Mouse (Mus musculus) forebrain, embryonic 16.5 days (tissue): ENCODE results near the gene Snx10. TPM values are rescaled to one million over a fixed set of nuclear protein-coding genes. Genes with fewer than 3 reads are reported as not detected.

Source experiments
- ATAC-seq: fragments of 200-750 bp; cut with Nextera tagmentation; 2 replicates; pipeline ENCODE4 v1.8.0; 2017; ENCODE audit warnings: mild to moderate bottlenecking, moderate library complexity
- H3K27ac ChIP-seq: fragments of 300-500 bp; sonication (generic); 2 replicates; pipeline ENCODE4 v1.5.1; 2014; ENCODE audit warnings: low read length, control low read depth
- H3K27me3 ChIP-seq: fragments of 300-500 bp; sonication (generic); replicated peaks from 2 replicates; pipeline ENCODE4 v1.6.1; 2014; ENCODE audit warnings: low read length; ENCODE audit not compliant: control insufficient read depth, insufficient read depth
- H3K36me3 ChIP-seq: fragments of 300-500 bp; sonication (generic); 2 replicates; pipeline ENCODE4 v1.6.1; 2014; ENCODE audit not compliant: control insufficient read depth, insufficient read depth
- H3K4me1 ChIP-seq: fragments of 300-500 bp; sonication (generic); replicated peaks from 2 replicates; pipeline ENCODE4 v1.6.1; 2014; ENCODE audit warnings: low read length; ENCODE audit not compliant: control insufficient read depth, insufficient read depth
- H3K4me2 ChIP-seq: fragments of 300-500 bp; sonication (generic); 2 replicates; pipeline ENCODE4 v1.6.1; 2014; ENCODE audit warnings: mild to moderate bottlenecking, low read length, control low read depth
- H3K4me3 ChIP-seq: fragments of 300-500 bp; sonication (generic); replicated peaks from 2 replicates; pipeline ENCODE4 v1.5.1; 2014; ENCODE audit warnings: mild to moderate bottlenecking, low read length, control low read depth
- H3K9ac ChIP-seq: fragments of 300-500 bp; sonication (generic); replicated peaks from 2 replicates; pipeline ENCODE4 v1.6.1; 2014; ENCODE audit warnings: low read depth, low read length, control low read depth
- H3K9me3 ChIP-seq: fragments of 300-500 bp; sonication (generic); 2 replicates; pipeline ENCODE4 v1.6.1; 2016; ENCODE audit warnings: low read length; ENCODE audit not compliant: control insufficient read depth
- WGBS: fragments of 180-500 bp; shearing (Covaris S2); extraction: QIAGEN DNeasy Blood & Tissue Kit; methylation state at CpG from one replicate; pipeline ENCODE4 v1.1.7; 2014; 5-methylcytosine and 5-hydroxymethylcytosine counted together
- polyA plus RNA-seq: library from polyadenylated mRNA; unstranded; fragments of >200 nt; fragmentation: Nextera tagmentation; extraction: Ambion mirVana; gene quantifications from 2 replicates; pipeline ENCODE4 v1.2.1, GENCODE M21; 2015

The Snx10 gene
- polyA plus RNA-seq, 1 experiment from 2014 or later = 61.6 TPM

DNA sequence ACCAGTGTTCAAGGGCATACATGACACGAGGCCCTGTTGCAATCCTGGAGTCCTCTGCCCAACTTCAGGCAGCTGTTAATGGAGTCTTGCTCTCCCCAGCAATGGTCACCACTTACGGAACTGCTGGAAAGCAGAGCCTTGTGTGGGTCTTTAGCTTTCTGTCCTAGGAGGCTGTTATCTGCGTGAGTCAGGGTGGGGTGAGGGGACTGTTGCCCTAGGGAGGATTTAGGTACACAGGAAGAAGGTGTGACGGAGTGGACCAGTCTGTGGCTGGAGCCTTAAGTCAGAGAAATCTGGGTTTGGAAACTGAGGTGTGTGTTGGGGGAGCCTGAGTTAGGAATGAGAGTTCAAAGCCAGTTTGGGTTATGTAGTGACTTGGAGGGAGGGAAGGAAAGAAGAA is 49.4 kb downstream of the Snx10 start:
- H3K4me3 ChIP-seq = no peak overlapping the region
- no peak overlapping the region for H3K27ac ChIP-seq
- H3K4me1 ChIP-seq = no peaks in the 10 kb centered on the region
- no peaks in the 10 kb centered on the region for H3K9me3 ChIP-seq
- no peak for ATAC-seq
- H3K9ac ChIP-seq = no peak overlapping the region
- 89% methylated on average over 4 of the region's 4 CpGs for WGBS
- no peak overlapping the region for H3K4me2 ChIP-seq
- no peaks in the 10 kb centered on the region for H3K36me3 ChIP-seq
- H3K27me3 ChIP-seq = no peaks in the 10 kb centered on the region

DNA sequence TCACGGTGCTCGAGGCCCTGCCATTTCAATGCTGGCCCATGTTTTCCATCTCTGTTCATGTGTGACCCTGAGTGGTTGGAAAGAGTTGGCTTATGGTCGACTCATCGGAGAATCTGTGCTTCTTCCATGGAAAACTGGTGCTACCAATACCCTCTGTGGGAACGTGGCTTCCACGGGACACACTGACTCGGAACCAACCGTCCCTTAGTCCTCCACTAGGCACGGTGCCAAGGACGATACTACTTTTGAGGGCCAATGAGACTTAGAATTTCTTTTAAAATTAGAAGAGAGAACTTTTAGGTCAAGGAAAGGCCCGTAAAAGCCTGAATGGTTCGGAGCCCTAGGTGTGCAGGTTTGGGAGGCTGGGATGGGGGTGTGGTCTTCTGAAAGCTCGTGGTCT is 50.4 kb downstream of the Snx10 start:
- no peak overlapping the region for H3K27ac ChIP-seq
- H3K36me3 ChIP-seq = no peaks in the 10 kb centered on the region
- no peak overlapping the region for H3K9ac ChIP-seq
- H3K27me3 ChIP-seq = no peaks in the 10 kb centered on the region
- no peak overlapping the region for H3K4me2 ChIP-seq
- H3K4me1 ChIP-seq = no peaks in the 10 kb centered on the region
- 90% methylated on average over 13 of the region's 13 CpGs for WGBS
- no peak for ATAC-seq
- H3K9me3 ChIP-seq = no peaks in the 10 kb centered on the region
- H3K4me3 ChIP-seq = no peak overlapping the region

DNA sequence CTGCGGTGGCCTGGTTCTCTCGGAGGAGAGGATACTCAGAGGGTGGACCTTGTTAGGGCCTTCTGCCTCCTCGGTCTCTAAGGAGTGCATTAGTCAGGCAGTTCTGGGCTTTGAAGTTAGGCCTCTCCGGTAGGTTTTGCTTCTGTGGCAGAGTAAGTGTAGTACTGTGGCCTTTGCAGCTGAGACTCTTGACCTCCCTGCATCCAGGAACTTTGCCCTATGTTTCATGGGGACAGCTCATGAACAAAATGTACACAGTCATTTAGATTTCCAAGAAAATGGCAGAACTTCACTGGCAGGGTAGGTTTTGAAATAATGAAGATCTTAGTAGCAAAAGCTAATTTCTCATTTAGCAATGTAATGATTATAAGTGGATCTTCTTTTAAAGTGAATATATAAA is 54.7 kb downstream of the Snx10 start:
- ATAC-seq = no peak
- Histone ChIP-seq H3K4me2 (no peak overlapping the region), H3K4me1 (no peaks in the 10 kb centered on the region), H3K27me3 (no peaks in the 10 kb centered on the region), H3K36me3 (no peaks in the 10 kb centered on the region), H3K9ac (no peak overlapping the region), H3K27ac (no peak overlapping the region), H3K9me3 (no peaks in the 10 kb centered on the region), H3K4me3 (no peak overlapping the region)
- WGBS = 90% methylated on average over 4 of the region's 4 CpGs

DNA sequence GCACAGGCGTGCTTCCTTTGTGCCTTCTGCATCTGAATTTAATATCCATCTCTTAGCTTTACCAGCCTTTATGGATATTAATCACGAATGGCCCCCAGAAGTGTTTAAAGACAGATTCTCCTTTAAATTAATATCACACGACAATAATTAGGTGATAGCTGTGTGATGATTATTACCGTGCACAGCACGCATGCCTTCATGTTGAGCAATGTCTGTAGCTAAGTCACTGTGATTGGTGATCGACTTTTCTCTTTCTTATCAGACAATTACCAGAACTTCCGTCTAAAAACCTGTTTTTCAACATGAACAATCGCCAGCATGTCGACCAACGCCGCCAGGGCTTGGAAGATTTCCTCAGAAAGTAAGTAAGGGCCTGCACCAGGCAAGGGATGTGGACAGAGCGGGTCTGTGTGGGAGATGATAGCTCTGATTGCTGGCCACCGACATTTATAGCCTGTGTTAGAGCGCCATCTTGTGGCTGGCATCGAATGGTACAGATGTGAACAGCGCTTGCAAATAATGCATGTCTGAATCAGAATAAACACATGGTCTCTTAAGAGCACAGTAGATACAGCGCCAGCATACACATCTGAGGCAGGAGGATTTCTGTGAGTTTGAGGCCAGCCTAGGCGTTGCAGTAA is 56.5 kb downstream of the Snx10 start:
- no peaks in the 10 kb centered on the region for H3K36me3 ChIP-seq
- no peak overlapping the region for H3K9ac ChIP-seq
- no peaks in the 10 kb centered on the region for H3K27me3 ChIP-seq
- H3K4me1 ChIP-seq = no peaks in the 10 kb centered on the region
- no peaks in the 10 kb centered on the region for H3K9me3 ChIP-seq
- H3K4me2 ChIP-seq = no peak overlapping the region
- WGBS = 31% methylated on average over 18 of the region's 18 CpGs
- no peak overlapping the region for H3K4me3 ChIP-seq
- ATAC-seq = peak; percentile 91
- no peak overlapping the region for H3K27ac ChIP-seq

DNA sequence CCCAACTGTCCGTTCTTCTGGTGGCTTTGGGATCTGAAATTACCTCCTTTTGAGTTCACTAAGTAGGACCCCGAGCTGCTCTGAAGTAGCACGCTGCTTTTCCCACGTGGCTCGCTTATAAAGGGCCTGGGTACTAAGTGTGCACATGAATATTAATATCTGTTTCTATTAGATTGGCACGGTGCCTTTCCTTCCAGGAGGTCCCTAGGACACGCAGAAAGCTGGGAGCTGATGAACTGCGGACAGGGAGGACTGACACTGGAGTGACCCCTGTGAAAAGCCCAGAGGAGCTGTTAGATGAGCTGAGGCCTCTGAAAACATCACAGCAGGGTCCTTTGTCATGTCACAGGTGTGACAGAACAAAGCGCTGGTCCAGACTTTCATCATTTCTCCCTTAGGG is 57.7 kb downstream of the Snx10 start:
- Histone ChIP-seq H3K4me3 (no peak overlapping the region), H3K4me1 (peaks cover 3% of the 10 kb centered on the region; the same call in 1 of the 2 replicates), H3K27ac (no peak overlapping the region), H3K9me3 (no peaks in the 10 kb centered on the region), H3K27me3 (no peaks in the 10 kb centered on the region), H3K9ac (no peak overlapping the region), H3K4me2 (no peak overlapping the region), H3K36me3 (no peaks in the 10 kb centered on the region)
- ATAC-seq = no peak
- WGBS = 74% methylated on average over 9 of the region's 9 CpGs

DNA sequence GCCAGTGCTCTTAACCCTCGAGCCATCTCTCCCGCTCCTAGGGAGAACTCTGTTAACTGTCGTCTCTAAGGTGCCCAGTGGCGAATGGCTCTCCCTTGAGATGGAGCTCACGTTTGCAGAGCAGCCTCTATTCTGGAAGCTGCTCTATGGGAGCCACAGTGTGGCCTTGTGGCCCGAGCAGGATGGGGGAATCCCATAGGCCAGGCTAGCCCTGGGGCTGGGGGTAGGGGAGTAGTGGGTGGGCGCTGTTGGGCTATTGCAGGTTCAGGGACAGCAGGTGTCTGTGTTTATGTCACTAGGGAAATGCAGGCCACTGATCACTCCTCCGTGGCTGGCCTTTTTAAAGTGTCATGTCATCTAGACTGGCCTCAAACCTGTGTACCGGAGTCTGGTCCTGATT is 58.4 kb downstream of the Snx10 start:
- ATAC-seq = no peak
- no peak overlapping the region for H3K4me3 ChIP-seq
- H3K9ac ChIP-seq = no peak overlapping the region
- no peak overlapping the region for H3K4me2 ChIP-seq
- no peaks in the 10 kb centered on the region for H3K36me3 ChIP-seq
- peaks cover 3% of the 10 kb centered on the region; the same call in 1 of the 2 replicates for H3K4me1 ChIP-seq
- H3K27me3 ChIP-seq = no peaks in the 10 kb centered on the region
- H3K27ac ChIP-seq = no peak overlapping the region
- whole genome bisulfite sequencing = 87% methylated on average over 9 of the region's 9 CpGs
- no peaks in the 10 kb centered on the region for H3K9me3 ChIP-seq

DNA sequence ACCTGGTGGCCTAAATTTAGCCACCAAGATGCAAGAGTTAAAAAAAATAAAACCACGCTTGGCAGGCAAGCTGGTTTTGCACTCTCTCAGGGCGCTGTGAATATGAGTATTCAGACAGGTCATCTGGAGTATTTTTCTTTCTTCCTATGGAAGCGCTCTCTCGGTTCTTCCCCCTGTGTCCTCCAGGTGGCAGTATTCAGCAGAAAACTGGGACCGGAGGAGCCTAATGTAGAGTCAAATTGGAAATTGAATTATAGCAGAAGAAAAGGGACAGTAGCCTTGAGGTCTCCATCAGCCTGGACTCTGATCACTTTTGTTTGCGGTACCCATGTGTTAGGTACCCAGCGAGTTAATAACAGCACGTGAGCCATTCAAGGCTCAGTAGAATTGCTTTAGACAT is 62.3 kb downstream of the Snx10 start:
- Histone ChIP-seq H3K4me1 (peaks cover 6% of the 10 kb centered on the region), H3K4me2 (no peak overlapping the region), H3K9me3 (no peaks in the 10 kb centered on the region), H3K27me3 (no peaks in the 10 kb centered on the region), H3K4me3 (no peak overlapping the region), H3K27ac (no peak overlapping the region), H3K36me3 (no peaks in the 10 kb centered on the region), H3K9ac (no peak overlapping the region)
- WGBS = 29% methylated on average over 8 of the region's 8 CpGs
- ATAC-seq = peak; percentile 58

DNA sequence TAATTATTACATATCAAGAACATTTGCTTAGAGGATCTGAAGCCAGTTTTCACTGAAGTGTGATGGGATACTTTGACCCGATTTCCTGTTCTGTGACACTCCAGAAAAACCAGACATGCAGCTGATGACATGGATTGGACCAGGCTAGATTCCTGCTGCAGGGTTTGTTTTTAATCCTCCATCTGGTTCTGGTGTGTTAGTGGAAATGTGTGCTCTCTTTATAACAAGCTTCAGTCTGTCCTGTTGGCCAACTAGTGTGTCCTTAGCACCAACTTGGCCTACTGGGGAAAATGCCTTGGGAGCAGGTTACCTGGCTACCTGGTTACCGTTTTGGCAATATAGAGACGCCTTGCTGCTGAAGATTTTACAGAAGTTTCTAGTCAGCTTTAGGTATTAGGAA is 63.6 kb downstream of the Snx10 start:
- ATAC-seq = no peak
- H3K36me3 ChIP-seq = no peaks in the 10 kb centered on the region
- no peak overlapping the region for H3K4me3 ChIP-seq
- H3K27ac ChIP-seq = no peak overlapping the region
- H3K27me3 ChIP-seq = no peaks in the 10 kb centered on the region
- no peaks in the 10 kb centered on the region for H3K9me3 ChIP-seq
- H3K4me2 ChIP-seq = no peak overlapping the region
- WGBS = 94% methylated on average over 3 of the region's 3 CpGs
- H3K4me1 ChIP-seq = peaks cover 6% of the 10 kb centered on the region
- no peak overlapping the region for H3K9ac ChIP-seq

DNA sequence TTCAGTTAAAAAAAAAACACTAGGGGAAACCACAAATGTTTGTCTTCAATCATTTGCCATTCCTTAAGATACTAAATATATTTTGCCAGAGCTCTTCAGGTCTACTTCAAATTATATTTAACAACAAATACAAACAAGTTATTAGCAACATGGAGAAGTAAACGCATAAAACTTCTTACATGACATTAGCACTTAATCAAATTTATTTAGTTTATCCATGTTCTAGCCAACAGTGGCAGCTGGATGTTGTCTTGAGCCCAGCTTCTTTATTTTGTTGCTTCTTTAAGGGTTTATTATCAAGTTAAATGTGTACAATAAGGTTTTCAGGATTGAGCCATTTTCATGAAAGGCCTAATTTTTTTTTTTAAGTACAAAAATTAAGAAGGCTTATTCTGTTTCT is 67.6 kb downstream of the Snx10 start:
- H3K9me3 ChIP-seq = no peaks in the 10 kb centered on the region
- peaks cover 22% of the 10 kb centered on the region for H3K4me1 ChIP-seq
- H3K4me2 ChIP-seq = no peak overlapping the region; the same call in 1 of the 2 replicates
- 74% methylated on average over 1 of the region's 1 CpGs for WGBS
- H3K4me3 ChIP-seq = no peak overlapping the region
- no peaks in the 10 kb centered on the region for H3K27me3 ChIP-seq
- H3K9ac ChIP-seq = no peak overlapping the region
- ATAC-seq = no peak
- no peaks in the 10 kb centered on the region for H3K36me3 ChIP-seq
- no peak overlapping the region for H3K27ac ChIP-seq

DNA sequence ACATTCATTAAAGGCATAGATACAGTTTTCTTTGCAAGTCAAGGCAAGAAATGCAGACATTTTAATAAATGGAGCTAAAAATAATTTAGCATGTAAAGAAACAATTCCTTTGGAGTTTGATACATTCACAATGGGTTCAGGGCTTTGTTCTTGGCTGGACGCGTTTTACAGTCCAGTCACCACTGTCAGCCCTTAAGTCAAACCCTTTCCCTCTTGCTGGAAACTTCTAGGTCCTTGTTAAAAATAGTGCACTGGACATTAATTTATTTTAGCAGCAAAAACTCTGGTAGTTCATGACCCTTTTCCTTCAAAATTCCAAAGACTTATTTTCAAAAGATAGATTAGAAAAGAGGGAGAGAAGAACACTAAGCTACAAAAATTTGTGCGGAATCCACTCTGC is 68.1 kb downstream of the Snx10 start:
- H3K27ac ChIP-seq = peak overlapping the region; percentile 98
- ATAC-seq = no peak
- no peaks in the 10 kb centered on the region for H3K9me3 ChIP-seq
- WGBS = 19% methylated on average over 3 of the region's 3 CpGs
- peaks cover 21% of the 10 kb centered on the region for H3K4me1 ChIP-seq
- no peaks in the 10 kb centered on the region for H3K27me3 ChIP-seq
- H3K36me3 ChIP-seq = no peaks in the 10 kb centered on the region
- peak overlapping the region; percentile 92 for H3K4me2 ChIP-seq
- H3K4me3 ChIP-seq = peak overlapping the region; percentile 52
- peak overlapping the region; percentile 80 for H3K9ac ChIP-seq
